Mouse (Mus musculus): ENCODE measurements around the gene Zfp992. TPM values are rescaled to one million over a fixed set of nuclear protein-coding genes. Genes with fewer than 3 reads are reported as not detected.
"Not testable (repeated sequence)": the region's sequence is repeated elsewhere in the genome, so short reads cannot be mapped to it uniquely, and the experiment has no call there.

Zfp992 gene
- 2.7 and 3.3 TPM in 2 replicates for polyA plus RNA-seq (2016; fragmentation: Nextera tagmentation; extraction: Ambion mirVana)

DNA sequence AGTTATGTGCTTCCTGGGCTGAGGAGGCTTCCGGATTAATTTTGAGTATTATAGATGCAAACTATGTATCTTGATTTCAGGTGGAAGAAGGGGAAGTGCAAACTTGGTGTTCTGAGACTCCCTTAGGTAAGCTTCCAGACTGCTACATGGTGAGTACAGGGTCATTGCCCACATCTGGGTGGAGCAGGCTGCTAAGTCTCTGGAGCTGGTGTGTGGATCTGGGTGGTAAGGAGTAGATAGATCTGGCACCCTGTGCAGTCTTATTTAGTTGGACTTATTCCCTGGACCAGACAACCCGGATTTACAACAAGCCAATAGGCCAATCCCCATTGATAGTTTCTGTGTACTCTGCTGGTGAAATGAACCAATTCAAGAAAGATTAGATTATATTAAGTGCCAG is at the start of gene Zfp992:
Zfp992 (plus strand) TSS at position 74 of the 400 bp plus-strand sequence.
- H3K4me1 ChIP-seq; H3K27ac ChIP-seq; H3K27me3 ChIP-seq (replicated peaks); H3K4me3 ChIP-seq; H3K4me2 ChIP-seq (replicated peaks); H3K9ac ChIP-seq; H3K36me3 ChIP-seq: not testable (repeated sequence)
- 0 out of 2 replicates have a peak, but pooled peaks have one; percentile 27 for ATAC-seq (ENCODE audit: low FRiP score, low read depth)
- H3K9me3 ChIP-seq: peaks cover 54% of the 10 kb centered on the region
- WGBS: 89% methylated on average over 2 of the region's 2 CpGs

DNA sequence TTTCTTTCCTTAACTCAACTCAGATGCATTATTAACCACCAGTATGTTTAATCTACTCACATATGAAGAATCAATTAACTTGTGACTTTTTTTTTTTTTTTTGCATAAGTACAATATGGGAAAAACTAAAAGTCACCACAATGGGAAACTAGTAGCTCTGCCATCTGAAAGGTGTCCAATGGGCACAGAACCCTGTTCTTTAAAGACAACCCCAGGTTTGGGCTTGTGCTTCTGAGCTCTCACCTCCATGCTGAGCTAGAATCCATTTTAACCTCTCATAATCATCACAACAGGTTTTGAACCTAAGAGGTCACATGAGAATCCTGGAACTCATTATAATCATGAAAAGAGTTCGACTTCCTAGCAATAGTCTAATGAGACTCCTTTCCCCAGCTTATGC is 19.4 kb upstream of the Zfp992 start:
- not testable (repeated sequence) for H3K36me3 ChIP-seq; H3K4me2 ChIP-seq (replicated peaks); ATAC-seq (ENCODE audit: low FRiP score, low read depth); H3K27me3 ChIP-seq (replicated peaks); H3K27ac ChIP-seq; H3K4me3 ChIP-seq; H3K9ac ChIP-seq; H3K4me1 ChIP-seq
- peaks cover 13% of the 10 kb centered on the region; the same call in 1 of the 2 replicates for H3K9me3 ChIP-seq
- 0% methylated on average over 1 of the region's 1 CpGs for WGBS

DNA sequence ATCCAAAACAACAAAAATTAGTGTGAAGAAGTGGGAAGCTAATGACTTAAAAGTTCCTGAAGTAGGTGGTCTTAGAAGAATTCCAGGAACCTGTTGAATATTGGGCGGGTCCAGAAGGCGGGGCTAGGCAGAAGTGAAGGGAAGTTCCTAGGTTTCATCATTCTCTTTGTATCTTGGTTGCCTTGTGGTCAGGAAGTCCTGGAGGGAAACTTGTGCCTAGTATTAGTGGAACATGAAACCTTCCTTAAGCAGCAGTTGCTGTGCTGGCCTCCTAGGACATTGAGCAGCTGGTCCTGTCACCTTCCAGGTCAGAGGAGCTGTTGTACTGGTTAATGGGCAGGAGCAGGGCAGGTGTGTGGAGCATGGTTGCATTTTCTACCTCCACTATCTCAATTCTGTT is 17.9 kb upstream of the Zfp992 start:
- H3K27me3 ChIP-seq (replicated peaks); H3K36me3 ChIP-seq; H3K27ac ChIP-seq; ATAC-seq (ENCODE audit: low FRiP score, low read depth); H3K4me2 ChIP-seq (replicated peaks); H3K9ac ChIP-seq; H3K4me3 ChIP-seq; H3K4me1 ChIP-seq: not testable (repeated sequence)
- peaks cover 16% of the 10 kb centered on the region for H3K9me3 ChIP-seq
- 69% methylated on average over 2 of the region's 2 CpGs for WGBS

DNA sequence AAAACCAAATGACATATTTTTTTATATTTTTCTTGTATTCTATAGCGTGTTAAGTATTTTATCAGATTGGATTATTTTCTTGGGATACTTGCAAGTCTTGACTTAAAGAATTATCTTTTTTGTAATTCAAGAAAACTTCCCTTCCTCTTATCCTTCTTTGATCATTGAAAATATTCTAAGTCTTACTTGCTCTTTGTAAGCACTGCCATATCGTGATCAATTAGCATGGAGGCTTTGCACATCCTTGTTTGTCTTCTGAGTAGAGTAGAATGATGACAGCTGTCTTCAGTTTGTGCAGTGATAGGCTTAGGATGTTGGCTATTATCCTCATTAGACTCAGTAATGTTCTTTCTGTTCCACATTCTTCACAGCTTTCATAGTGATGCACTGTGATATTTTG is 13.3 kb upstream of the Zfp992 start:
- not testable (repeated sequence) for H3K27me3 ChIP-seq (replicated peaks); H3K4me3 ChIP-seq; H3K9ac ChIP-seq; H3K4me1 ChIP-seq; H3K36me3 ChIP-seq; ATAC-seq (ENCODE audit: low FRiP score, low read depth); H3K4me2 ChIP-seq (replicated peaks); H3K27ac ChIP-seq
- WGBS: 88% methylated on average over 2 of the region's 2 CpGs
- H3K9me3 ChIP-seq: peaks cover 23% of the 10 kb centered on the region

GRCm38 (mm10) chr4:146437256-146437655 is 11.6 kb upstream of the Zfp992 start:
- not testable (repeated sequence) for ATAC-seq (ENCODE audit: low FRiP score, low read depth); H3K9ac ChIP-seq; H3K4me2 ChIP-seq (replicated peaks); H3K27ac ChIP-seq; H3K27me3 ChIP-seq (replicated peaks); H3K4me3 ChIP-seq; H3K4me1 ChIP-seq; H3K36me3 ChIP-seq
- WGBS: 86% methylated on average over 1 of the region's 2 CpGs
- H3K9me3 ChIP-seq: peaks cover 19% of the 10 kb centered on the region

DNA sequence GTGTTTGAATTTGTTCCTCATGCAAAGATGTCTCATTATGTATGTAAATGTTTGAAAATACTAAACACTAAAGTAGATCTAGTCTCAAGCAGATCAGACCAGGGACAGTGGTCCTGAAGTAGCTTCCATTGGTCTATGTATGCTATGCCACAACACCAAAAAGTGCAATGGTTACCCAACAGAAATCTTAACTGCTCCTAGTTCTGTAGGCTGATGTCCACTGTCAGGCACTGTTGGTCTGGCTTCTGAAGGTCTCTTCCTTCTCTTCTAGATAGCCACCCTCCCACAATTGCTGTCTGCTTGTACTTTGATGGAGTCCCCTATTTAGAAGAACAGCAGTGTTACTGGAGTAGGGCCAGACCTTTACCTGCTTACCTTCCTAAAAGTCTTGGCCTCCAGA is 4.5 kb upstream of the Zfp992 start:
- not testable (repeated sequence) for ATAC-seq (ENCODE audit: low FRiP score, low read depth); H3K4me2 ChIP-seq (replicated peaks); H3K36me3 ChIP-seq; H3K4me1 ChIP-seq; H3K27ac ChIP-seq; H3K9ac ChIP-seq; H3K4me3 ChIP-seq; H3K27me3 ChIP-seq (replicated peaks)
- peaks cover 42% of the 10 kb centered on the region for H3K9me3 ChIP-seq

DNA sequence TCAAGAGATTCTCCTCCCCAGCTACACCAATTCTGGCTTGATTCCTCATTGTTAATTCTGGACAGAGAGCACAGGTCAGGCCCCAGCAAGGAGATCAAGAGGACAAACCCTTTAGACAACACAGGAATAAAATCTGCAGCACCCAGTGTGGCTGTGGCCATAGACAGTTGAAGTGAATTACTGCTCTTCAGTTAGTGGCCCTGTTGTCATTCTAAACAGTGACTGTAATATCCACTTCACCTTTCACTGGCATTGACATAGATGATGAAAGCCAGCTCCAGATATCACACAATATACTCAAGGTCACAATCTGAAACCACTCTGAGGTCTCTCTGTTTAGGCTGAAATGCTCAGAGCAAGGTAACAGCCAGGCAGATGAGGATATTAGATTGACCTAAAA is 3.7 kb upstream of the Zfp992 start:
- H3K27ac ChIP-seq; H3K4me1 ChIP-seq; H3K4me3 ChIP-seq; H3K27me3 ChIP-seq (replicated peaks); H3K36me3 ChIP-seq; ATAC-seq (ENCODE audit: low FRiP score, low read depth); H3K4me2 ChIP-seq (replicated peaks); H3K9ac ChIP-seq: not testable (repeated sequence)
- peaks cover 45% of the 10 kb centered on the region for H3K9me3 ChIP-seq

DNA sequence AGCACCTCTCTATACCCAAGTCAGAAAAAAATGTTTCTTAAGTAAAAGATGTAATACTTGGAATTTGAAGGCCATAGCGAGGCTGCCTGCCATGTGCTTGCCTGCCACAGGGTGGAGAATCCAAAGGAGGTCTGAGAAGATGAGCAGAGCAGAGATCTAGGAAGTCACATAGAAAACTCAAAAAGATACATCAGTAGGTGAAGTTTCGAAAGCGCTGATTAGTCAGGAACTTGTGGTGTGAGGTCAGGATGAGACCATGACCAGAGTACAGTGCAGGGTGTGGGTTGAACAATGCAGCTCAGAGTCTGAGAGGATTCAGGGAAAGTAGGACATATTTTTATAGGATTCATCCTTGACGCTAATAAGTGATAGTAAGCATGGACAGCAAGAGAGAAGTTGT is 2.7 kb upstream of the Zfp992 start:
- H3K9me3 ChIP-seq: peaks cover 49% of the 10 kb centered on the region

DNA sequence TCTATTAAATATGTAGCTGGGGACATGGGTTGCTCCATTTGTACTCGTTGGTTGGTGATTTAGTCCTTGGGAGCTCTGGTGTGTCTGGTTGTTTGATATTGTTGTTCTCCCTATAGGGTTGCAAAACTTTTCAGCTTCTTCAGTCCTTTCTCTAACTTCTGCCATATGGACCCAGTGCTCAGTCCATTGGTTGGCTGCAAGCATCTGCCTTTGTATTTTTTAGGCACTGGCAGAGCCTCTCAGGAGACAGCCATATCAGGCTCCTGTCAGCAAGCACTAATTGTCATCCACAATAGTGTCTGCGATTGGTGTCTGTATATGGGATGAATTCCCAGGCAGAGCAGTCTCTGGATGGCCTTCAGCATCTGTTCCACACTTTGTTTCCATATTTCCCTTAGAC is 1.8 kb upstream of the Zfp992 start:
- H3K36me3 ChIP-seq; H3K27ac ChIP-seq; H3K4me3 ChIP-seq; H3K4me2 ChIP-seq (replicated peaks); H3K27me3 ChIP-seq (replicated peaks); H3K4me1 ChIP-seq; H3K9ac ChIP-seq; ATAC-seq (ENCODE audit: low FRiP score, low read depth): not testable (repeated sequence)
- WGBS: 92% methylated on average over 2 of the region's 2 CpGs
- peaks cover 49% of the 10 kb centered on the region for H3K9me3 ChIP-seq

More for the DNA sequence above, 2.7 kb upstream of the Zfp992 start:
- H3K4me1 ChIP-seq; H3K4me3 ChIP-seq; H3K4me2 ChIP-seq (replicated peaks); H3K27me3 ChIP-seq (replicated peaks); H3K36me3 ChIP-seq; H3K27ac ChIP-seq; ATAC-seq (ENCODE audit: low FRiP score, low read depth); H3K9ac ChIP-seq: not testable (repeated sequence)
- WGBS: 82% methylated on average over 4 of the region's 4 CpGs

- H3K9me3 ChIP-seq: peaks cover 54% of the 10 kb centered on the region
- not testable (repeated sequence) for H3K4me1 ChIP-seq; H3K4me2 ChIP-seq (replicated peaks); ATAC-seq (ENCODE audit: low FRiP score, low read depth); H3K27me3 ChIP-seq (replicated peaks); H3K9ac ChIP-seq; H3K36me3 ChIP-seq; H3K27ac ChIP-seq; H3K4me3 ChIP-seq
- 83% methylated on average over 5 of the region's 5 CpGs for WGBS
These were observed 888 bp downstream of the Zfp992 start for GRCm38 (mm10) chr4:146449711-146450110.

DNA sequence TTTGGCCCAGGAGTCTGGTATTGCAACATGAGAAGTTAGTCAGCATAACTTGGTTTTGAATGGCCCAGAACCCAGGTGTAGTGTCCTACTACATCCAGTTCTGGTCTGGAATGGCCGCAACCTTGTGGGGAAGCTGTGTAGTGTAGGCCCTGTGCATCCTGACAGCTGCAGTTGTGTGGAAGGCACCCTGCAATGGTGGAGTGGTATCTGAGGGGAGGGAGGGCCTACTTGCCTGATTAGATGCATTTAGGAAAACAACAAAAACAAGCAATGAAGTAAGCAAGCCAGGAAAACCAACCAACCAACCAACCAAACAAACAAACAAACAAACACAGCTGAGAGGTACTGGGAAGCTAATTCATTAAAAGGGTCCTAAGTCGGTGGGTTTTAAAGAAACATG is 3.8 kb downstream of the Zfp992 start:
- H3K4me1 ChIP-seq; ATAC-seq (ENCODE audit: low FRiP score, low read depth); H3K9ac ChIP-seq; H3K4me2 ChIP-seq (replicated peaks); H3K27me3 ChIP-seq (replicated peaks); H3K27ac ChIP-seq; H3K4me3 ChIP-seq; H3K36me3 ChIP-seq: not testable (repeated sequence)
- 90% methylated on average over 2 of the region's 2 CpGs for WGBS
- H3K9me3 ChIP-seq: peaks cover 66% of the 10 kb centered on the region

GRCm38 (mm10) chr4:146454170-146454569 is 5.3 kb downstream of the Zfp992 start:
- not testable (repeated sequence) for H3K27ac ChIP-seq; ATAC-seq (ENCODE audit: low FRiP score, low read depth); H3K4me3 ChIP-seq; H3K4me2 ChIP-seq (replicated peaks); H3K9ac ChIP-seq; H3K27me3 ChIP-seq (replicated peaks); H3K4me1 ChIP-seq; H3K36me3 ChIP-seq
- 73% methylated on average over 1 of the region's 1 CpGs for WGBS
- peaks cover 66% of the 10 kb centered on the region for H3K9me3 ChIP-seq

DNA sequence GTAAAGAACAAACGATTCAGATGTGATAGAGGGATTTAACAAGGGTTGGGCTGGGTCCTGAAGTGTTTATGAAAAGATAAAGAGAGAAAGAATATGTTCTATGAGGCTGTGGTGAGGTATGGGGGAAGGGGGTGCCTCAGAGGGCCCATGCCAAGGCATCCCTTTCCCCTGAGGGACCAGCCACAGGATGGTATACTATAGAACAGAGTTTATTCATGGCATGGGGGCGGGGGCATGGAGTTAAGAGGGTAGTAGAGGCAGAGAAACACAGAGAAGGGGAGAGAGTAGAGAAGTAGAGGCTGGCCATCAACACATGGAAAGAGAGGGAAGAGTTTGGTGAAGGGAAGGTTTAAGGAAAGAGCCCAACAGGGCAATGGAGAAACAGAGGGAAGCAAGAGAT is 6.1 kb downstream of the Zfp992 start:
- Histone ChIP-seq H3K9me3 (peaks cover 68% of the 10 kb centered on the region), H3K4me2 (replicated peaks) (no peak overlapping the region), H3K27ac (no peak overlapping the region), H3K4me1 (no peaks in the 10 kb centered on the region), H3K27me3 (replicated peaks) (no peaks in the 10 kb centered on the region), H3K36me3 (peaks cover 7% of the 10 kb centered on the region; the same call in 1 of the 2 replicates), H3K9ac (no peak overlapping the region), H3K4me3 (no peak overlapping the region)
- ATAC-seq (ENCODE audit: low FRiP score, low read depth): peak; percentile 33; the same call in 1 of the 2 replicates
- 50% methylated on average over 2 of the region's 2 CpGs for WGBS

Data from neural tube, embryonic 12.5 days (tissue).